Mouse (Mus musculus) colon, adult 2 months (tissue): Measurements from ENCODE around the gene Ift52. TPM values are rescaled to one million over a fixed set of nuclear protein-coding genes. Genes with fewer than 3 reads are reported as not detected.

ENCODE experiments used
- polyA plus RNA-seq: library from polyadenylated mRNA; depleted of rRNA; stranded (reverse); fragments of >200 nt; gene quantifications from 2 replicates; pipeline ENCODE4 v1.2.3, GENCODE M21; 2012; rRNA removed

The Ift52 gene
- 14.6 and 16.8 TPM in 2 replicates for polyA plus RNA-seq

GRCm38 (mm10) chr2:163016916-163017743 lies at the start of gene Ift52:
Gene Ift52, plus strand, starts transcription at chr2:163017354.

GRCm38 (mm10) chr2:162987218-162987617 lies 29.9 kb upstream of the Ift52 start, which contains the start of gene Sgk2:
Gene Sgk2, plus strand, starts transcription at chr2:162987330.

GRCm38 (mm10) chr2:163054335-163054840 lies 37.2 kb downstream of the Ift52 start, which contains the start of gene Mybl2:
Gene Mybl2, plus strand, starts transcription at chr2:163054687.

GRCm38 (mm10) chr2:163087728-163088127 lies 70.6 kb downstream of the Ift52 start, which contains the start of gene Gtsf1l:
Gene Gtsf1l, minus strand, starts transcription at chr2:163087855.

Other genes starting within 250 kb of the Ift52 start
- gene Srsf6, start 85.8 kb upstream of the Ift52 start, polyA plus RNA-seq: 99.4 and 119 TPM in 2 replicates
- gene L3mbtl1, start 73.9 kb upstream of the Ift52 start, polyA plus RNA-seq: 0.09 and 0.15 TPM in 2 replicates
- gene Sgk2, start 30.0 kb upstream of the Ift52 start, polyA plus RNA-seq: 16.2 and 27.7 TPM in 2 replicates
- 4.4 and 4.7 TPM in 2 replicates for gene Mybl2, start 37.3 kb downstream of the Ift52 start, polyA plus RNA-seq
- gene Gtsf1l, start 70.5 kb downstream of the Ift52 start, polyA plus RNA-seq: not detected in 2 replicates
- 6.3 and 6.4 TPM in 2 replicates for gene Tox2, start 185.8 kb downstream of the Ift52 start, polyA plus RNA-seq